Mouse (Mus musculus) retina, postnatal 1 day (tissue): Measurements from ENCODE around the gene Aplf.

Experiments used
- DNase-seq: peaks from one replicate; pipeline ENCODE4 v3.0.0-alpha.2; 2012

Aplf gene

GRCm38 (mm10) chr6:87621281-87621680 lies 50.7 kb downstream of the Aplf start:
- peak; percentile 22 for DNase-seq

GRCm38 (mm10) chr6:87618021-87618420 lies 54.0 kb downstream of the Aplf start:
- no peak for DNase-seq

DNA sequence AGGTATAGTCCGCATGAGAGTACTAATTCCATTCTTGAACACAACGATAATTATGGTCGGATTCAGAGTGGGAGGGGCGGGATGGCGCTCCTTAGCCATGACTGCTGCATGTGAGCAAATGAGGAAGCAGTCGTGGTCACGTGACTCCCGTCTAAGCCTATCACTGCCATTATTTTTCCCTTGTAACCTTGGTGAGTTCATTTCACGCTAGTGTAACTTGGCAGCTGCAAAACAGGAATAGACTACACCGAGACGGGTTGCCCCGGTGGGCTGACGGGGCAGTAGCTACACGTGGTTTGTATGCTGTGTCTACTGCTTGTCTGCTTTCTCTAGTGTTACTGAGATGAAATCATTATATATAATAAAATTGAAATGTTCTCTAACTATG lies 56.3 kb downstream of the Aplf start:
- DNase-seq = peak; percentile 97

DNA sequence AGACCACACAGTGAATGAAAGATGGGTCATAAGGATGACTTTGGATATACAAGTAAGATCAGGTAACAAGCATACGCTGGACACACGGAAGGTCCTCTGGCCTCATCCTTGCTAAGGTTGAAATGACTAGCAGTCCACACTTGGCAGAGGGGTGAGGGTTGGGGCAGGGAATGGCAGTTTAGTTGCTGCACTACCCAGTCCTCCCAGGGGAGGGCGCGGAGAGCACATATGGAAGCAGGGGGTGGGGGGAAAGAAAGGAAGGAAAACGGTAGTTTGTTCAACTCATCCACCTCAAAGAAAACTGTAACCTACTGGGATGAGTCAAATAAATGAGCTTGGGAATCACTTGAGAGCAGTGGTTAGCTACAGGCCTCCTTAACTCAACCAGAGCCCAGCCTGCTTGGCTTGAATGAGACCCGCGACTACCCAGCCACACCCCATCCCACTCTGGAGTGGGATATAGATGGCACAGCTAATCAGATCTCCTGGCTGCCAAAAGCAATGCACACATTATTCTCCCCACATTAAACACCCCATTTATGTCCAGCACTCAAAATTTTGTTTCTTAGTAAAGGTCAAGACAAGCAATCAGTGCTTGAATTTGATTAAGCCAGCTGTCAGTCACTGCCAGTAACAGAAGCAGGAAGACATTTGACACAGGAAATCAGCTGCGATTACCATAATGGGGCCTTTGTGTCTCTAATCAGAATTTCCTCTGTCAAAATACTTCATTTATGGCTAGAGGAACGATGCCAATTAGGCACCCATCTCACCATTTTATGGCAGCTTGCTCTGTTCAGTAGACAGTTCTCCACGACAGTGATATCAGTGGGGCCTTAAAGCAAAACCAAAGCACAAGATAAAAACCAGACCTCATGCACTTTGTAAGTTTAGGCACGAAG lies 56.9 kb downstream of the Aplf start:
- peak; percentile 89 for DNase-seq

DNA sequence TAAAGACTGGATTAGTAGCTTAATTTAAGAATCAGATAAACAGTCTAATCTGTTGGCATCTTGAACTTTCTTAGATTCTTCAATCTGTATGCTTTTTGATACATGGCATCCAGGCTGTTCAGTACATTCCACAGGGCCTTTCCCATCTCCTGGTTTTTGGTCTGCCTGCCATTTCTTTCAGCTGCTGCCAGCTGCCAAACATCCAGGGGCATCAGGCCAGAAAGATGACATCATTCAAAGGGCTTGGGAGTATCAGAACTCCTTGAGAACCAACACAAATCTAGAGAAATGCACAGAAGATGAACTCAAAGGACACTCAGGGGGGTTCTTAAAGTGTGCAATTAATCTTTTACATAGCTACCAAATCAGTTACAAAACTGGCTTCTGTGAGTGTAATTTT lies 72.2 kb downstream of the Aplf start:
- DNase-seq = peak; percentile 53

- peak; percentile 70 for DNase-seq
These were observed 74.7 kb downstream of the Aplf start for GRCm38 (mm10) chr6:87597116-87597833.

DNA sequence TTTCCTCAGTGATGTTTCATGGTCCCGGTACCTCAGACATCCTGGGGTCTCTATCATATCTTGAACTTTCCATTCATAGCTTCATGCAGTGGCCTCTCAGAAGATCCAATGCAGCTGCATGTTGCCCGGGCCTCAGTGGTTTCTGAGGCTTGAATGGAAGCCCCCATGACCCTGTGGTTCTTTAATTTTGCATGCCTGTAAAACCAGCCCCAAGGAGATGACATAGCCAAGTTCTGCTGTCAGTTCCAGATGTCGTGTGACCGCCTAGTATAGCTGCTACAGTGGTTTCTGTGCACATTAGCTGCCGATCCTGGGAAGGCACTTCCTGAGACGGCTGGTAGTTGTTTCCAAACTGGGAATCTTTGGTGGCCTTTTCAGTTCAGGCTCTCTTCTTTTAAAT lies 77.8 kb downstream of the Aplf start:
- DNase-seq = no peak

DNA sequence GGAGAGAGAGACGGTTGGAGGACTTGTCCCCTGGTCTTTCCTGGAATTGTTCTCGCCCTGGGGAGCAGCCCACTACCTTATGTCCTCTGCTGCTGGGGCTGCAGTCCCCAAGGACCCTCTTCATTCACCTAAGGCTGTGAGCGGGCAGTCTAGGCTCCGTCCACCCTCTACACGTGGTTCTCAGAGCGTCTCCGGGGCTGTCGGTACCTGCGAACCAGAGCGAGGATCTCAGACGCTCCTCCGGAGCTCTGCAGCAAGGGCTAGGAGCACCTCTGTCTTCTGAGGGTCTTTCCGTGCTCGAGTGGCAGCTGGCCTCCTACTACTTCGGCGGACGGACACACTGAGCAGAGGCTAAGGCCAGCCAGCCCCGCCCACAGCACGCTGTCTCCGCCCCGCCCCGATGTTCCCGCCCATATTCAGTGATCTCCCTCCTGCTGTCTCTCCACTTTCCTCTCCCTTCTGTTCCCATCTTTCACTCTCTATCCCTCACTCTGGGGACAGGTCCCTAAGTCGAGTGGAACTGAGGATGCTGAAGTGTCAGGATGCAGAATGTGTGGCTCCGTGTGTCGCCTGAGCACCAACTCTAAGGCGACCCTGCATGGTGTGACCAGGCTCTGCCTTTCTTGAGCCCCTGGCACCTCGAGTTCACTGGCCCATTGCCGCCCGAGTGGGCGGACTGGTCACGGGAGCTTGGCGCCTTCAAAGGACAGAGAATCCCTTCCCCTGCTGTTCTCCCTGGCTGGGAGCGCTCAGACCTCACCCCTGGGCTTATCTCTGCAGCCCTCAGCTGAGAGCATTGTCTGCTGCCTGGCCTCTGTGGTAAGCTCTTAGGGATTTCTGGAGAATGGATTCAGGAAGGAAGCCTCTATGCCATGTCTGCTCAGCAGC lies 81.4 kb downstream of the Aplf start, which contains the start of gene Prokr1:
TSS of gene Prokr1 (minus strand) at position 350 of the 888 bp plus-strand sequence.
- DNase-seq = peak; percentile 78

- peak; percentile 7 for DNase-seq
These were observed 82.1 kb downstream of the Aplf start for GRCm38 (mm10) chr6:87589718-87590393.

DNA sequence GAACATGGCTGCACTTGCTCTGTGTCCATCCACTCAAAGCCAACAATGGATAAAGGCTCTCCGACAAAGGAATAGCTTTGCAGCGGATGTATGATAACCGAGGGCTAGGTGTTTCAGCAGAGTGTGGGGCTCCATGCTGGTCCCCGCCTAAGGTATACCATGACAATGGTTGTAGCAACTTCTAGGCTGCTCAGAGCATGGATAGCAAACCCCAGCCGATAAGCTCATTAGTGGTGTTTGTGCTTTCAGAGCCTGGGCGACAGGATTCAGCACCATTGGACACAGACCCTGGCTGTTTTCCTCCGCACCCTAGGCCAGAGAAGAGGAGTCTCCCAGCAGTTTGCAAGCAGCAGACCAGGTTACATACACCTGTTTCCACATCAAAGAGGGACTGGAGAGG lies 88.0 kb downstream of the Aplf start:
- no peak for DNase-seq

DNA sequence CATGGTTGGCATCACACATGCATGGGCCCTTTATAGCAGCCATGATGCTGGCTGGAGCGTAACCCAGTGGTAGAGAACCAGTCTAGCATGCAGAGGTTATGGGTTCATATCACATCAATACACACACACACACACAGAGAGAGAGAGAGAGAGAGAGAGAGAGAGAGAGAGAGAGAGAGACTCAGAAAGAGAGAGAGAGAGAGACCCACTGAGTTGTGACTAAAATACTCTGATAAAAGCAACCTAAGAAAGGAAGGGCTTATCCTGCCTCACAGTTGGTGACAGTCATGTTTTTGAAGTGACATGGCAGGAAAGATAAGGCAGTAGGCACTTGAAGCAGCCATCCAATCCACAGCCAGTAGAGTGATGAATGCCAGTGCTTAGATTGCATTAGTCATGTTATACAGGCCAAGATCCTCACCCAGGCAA lies 88.8 kb downstream of the Aplf start:
- DNase-seq = no peak

- DNase-seq = no peak
These were observed 89.5 kb downstream of the Aplf start for GRCm38 (mm10) chr6:87582456-87582855.

GRCm38 (mm10) chr6:87581581-87581980 lies 90.4 kb downstream of the Aplf start:
- DNase-seq = no peak

DNA sequence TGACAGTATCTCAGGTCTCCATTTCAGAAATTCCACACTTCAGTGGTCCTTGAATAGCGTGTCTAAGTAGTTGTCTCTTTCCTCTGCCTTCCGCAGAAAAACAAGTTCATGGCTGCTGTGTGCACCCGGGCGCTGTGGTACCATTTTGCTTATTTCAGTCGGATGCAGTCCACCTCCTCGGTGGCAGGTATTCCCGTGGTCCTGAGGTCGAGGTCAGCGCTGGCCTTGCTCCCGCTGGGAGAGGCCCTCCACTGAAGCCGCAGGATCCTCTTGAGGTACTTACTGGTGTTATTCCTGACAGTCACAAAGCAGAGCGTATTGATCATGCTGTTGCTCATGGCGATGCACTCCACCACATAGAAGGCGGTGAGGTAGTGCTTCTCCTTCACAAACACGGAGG lies 90.9 kb downstream of the Aplf start:
- DNase-seq = no peak
